Mouse (Mus musculus) forebrain, embryonic 13.5 days (tissue): ENCODE measurements at regions not wholly inside any gene's neighbourhood (a gene's known extent, or its start where the extent isn't known, plus 50 kb on each side); places are given as distances from the start of the nearest gene placed in this dataset.

Experiments used
- ATAC-seq: fragments of 200-750 bp; cut with Nextera tagmentation; 2 replicates; pipeline ENCODE4 v1.8.0; 2017
- H3K27ac ChIP-seq: fragments of 300-500 bp; sonication (generic); 2 replicates; pipeline ENCODE4 v1.5.1; 2015; ENCODE audit warnings: inconsistent platforms, mild to moderate bottlenecking, moderate library complexity
- H3K27me3 ChIP-seq: fragments of 300-500 bp; sonication (generic); 2 replicates; pipeline ENCODE4 v1.6.1; 2015; ENCODE audit warnings: mild to moderate bottlenecking, inconsistent platforms
- H3K36me3 ChIP-seq: fragments of 300-500 bp; sonication (generic); 2 replicates; pipeline ENCODE4 v1.6.1; 2015; ENCODE audit warnings: mild to moderate bottlenecking, inconsistent platforms; ENCODE audit not compliant: poor library complexity, severe bottlenecking
- H3K4me1 ChIP-seq: fragments of 300-500 bp; sonication (generic); 2 replicates; pipeline ENCODE4 v1.6.1; 2015; ENCODE audit warnings: inconsistent platforms
- H3K4me2 ChIP-seq: fragments of 300-500 bp; sonication (generic); 2 replicates; pipeline ENCODE4 v1.6.1; 2015; ENCODE audit warnings: inconsistent platforms, mild to moderate bottlenecking, moderate library complexity
- H3K4me3 ChIP-seq: fragments of 300-500 bp; sonication (generic); 2 replicates; pipeline ENCODE4 v1.5.1; 2015; ENCODE audit warnings: mild to moderate bottlenecking, inconsistent platforms
- H3K9ac ChIP-seq: fragments of 300-500 bp; sonication (generic); 2 replicates; pipeline ENCODE4 v1.6.1; 2015; ENCODE audit warnings: mild to moderate bottlenecking, inconsistent platforms
- H3K9me3 ChIP-seq: fragments of 300-500 bp; sonication (generic); replicated peaks from 2 replicates; pipeline ENCODE4 v1.6.1; 2016; ENCODE audit warnings: inconsistent platforms
- WGBS: fragments of 180-500 bp; shearing (Covaris S2); methylation state at CpG from one replicate; pipeline ENCODE4 v1.1.7; 2015; 5-methylcytosine and 5-hydroxymethylcytosine counted together

DNA sequence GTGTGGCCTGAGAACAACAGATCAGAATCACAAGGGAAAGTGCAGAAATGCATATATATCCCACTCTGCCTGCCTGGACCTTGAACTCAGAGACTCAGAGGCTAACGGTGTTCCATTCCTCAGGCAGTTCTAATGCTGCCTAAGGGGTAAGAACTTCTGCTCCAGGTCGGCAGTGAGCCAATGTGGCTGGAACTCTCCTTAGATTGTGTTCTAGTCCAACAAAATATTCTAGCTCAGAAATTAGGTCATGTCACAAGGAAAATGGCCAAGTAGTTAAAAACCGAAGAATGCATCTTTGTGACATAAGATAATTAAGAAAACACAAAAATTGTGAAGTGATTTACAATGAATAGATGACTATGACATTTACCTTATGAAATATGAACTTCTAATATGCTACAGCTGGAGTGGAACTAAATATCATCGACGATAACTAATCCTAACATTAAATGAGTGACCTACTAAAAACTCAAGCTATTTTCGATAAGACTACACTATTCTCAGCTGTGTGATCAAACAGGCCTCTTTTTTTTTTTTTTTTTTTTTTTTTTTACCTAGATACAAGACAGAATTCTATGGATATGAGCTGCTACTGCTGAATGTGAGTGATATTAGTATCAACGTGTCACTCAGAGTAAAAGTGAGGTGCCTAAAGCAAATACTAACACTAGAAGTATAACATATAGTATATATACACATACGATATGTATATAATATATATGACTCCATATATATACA is 315.1 kb upstream of the Map3k7 start:
- WGBS = 91% methylated on average over 8 of the region's 8 CpGs
- no peak for ATAC-seq
- Histone ChIP-seq H3K27ac (no peak overlapping the region), H3K27me3 (no peaks in the 10 kb centered on the region), H3K4me2 (no peak overlapping the region), H3K4me1 (no peaks in the 10 kb centered on the region), H3K9ac (no peak overlapping the region), H3K4me3 (no peak overlapping the region), H3K9me3 (no peaks in the 10 kb centered on the region), H3K36me3 (no peaks in the 10 kb centered on the region)

DNA sequence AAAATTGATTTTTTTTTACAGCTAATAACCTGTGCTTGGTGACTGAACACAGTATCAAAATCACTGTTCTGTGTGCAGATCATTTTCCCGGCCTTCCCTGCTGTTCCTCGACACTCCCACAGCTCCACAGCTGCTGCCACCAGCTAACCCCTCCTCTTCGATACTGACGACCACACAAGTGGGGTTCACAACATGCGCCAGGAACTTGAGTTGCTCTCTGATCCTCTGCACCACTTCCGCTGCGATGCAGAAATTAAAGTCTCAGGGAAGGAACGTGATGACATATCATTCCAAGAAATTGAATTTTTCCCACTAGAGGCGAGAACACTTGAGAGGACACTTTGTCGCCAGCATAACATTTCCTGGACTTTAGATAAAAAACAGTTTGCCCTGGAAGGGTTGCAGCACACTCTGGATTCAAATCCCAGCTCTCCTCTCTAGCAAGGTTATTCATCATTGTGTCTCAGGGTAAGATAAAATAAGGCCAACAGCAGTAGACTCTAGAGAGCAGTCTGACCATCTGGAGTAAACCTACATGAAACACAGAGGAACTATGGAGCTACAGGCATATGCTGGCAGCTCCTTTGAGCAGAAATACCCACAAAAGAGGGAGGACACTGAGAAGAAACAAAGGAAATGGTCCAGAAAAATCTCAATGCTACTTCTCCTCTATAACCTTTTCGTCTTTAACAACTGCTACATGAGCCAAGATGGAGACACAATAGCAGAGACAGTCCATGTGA is 308.4 kb upstream of the Map3k7 start:
- H3K9ac ChIP-seq = no peak overlapping the region
- no peak overlapping the region for H3K4me2 ChIP-seq
- no peaks in the 10 kb centered on the region for H3K36me3 ChIP-seq
- H3K9me3 ChIP-seq = no peaks in the 10 kb centered on the region
- H3K4me3 ChIP-seq = no peak overlapping the region
- no peaks in the 10 kb centered on the region for H3K27me3 ChIP-seq
- H3K4me1 ChIP-seq = no peaks in the 10 kb centered on the region
- 75% methylated on average over 11 of the region's 11 CpGs for WGBS
- no peak overlapping the region for H3K27ac ChIP-seq
- no peak for ATAC-seq

DNA sequence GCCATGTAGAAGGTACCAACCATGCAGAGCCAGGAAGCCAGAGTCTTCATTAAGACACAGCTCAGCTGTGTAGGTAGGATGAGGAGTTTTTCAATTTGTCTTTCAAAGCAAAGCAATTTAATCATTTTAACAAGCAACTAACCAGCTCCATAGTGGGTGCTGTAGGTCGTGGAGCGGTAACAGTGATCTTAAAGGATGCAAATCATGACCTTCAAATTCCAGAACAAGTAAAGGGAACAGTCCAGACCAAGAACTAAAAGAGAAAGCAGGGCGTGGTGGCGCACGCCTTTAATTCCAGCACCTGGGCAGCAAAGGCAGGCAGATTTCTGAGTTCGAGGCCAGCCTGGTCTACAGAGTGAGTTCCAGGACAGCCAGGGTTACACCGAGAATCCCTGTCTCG is 307.8 kb upstream of the Map3k7 start:
- no peaks in the 10 kb centered on the region for H3K36me3 ChIP-seq

DNA sequence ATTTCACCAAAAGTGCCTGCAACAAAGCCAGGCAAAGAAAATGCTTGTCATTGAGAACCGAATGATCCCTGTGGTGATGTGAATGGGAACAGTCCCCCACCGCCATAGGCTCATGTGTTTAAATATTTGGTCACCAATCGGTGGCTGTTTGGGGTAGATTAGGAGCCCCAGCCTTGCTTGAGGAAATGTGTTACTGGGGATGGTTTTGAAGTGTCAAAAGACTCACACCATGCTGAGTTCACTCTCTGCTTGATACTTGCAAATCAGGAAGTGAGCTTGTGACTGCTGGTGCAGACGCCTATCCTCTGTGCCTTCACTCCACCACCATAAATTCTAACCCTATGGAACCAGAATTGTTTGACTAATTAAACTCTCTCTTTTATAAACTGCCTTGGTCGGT is 305.1 kb upstream of the Map3k7 start:
- no peaks in the 10 kb centered on the region for H3K4me1 ChIP-seq
- H3K9me3 ChIP-seq = no peaks in the 10 kb centered on the region
- no peaks in the 10 kb centered on the region for H3K27me3 ChIP-seq
- no peaks in the 10 kb centered on the region for H3K36me3 ChIP-seq
- no peak overlapping the region for H3K27ac ChIP-seq
- WGBS = 56% methylated on average over 5 of the region's 5 CpGs
- ATAC-seq = no peak
- H3K4me2 ChIP-seq = no peak overlapping the region
- H3K4me3 ChIP-seq = no peak overlapping the region
- H3K9ac ChIP-seq = no peak overlapping the region

More for the DNA sequence above, 307.8 kb upstream of the Map3k7 start:
- Histone ChIP-seq H3K27ac (no peak overlapping the region), H3K4me3 (no peak overlapping the region), H3K4me2 (no peak overlapping the region), H3K27me3 (no peaks in the 10 kb centered on the region), H3K4me1 (no peaks in the 10 kb centered on the region), H3K9ac (no peak overlapping the region), H3K9me3 (no peaks in the 10 kb centered on the region)
- WGBS = 93% methylated on average over 8 of the region's 8 CpGs
- ATAC-seq = no peak

DNA sequence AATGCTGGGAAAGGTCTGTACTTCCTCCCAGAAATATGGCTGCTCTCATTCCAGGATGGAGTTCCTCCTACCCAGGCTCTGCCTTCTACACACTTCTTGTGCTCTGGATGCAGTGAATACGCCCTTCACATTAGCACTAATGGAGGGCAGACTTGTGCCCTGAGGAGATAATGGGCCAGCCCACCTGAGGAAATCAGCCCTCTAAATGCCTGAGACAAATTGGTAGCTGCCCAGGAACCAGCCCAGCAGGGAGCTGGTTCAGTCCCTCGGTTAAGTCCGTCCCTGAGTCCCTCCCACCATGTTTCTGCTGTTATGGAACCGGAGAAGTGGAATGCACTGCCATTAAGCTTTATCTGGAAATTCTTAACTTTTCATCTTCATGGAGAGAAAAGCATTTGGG is 303.0 kb upstream of the Map3k7 start:
- Histone ChIP-seq H3K9ac (no peak overlapping the region), H3K4me2 (no peak overlapping the region), H3K9me3 (no peaks in the 10 kb centered on the region), H3K4me1 (no peaks in the 10 kb centered on the region), H3K27ac (no peak overlapping the region), H3K27me3 (no peaks in the 10 kb centered on the region), H3K4me3 (no peak overlapping the region), H3K36me3 (no peaks in the 10 kb centered on the region)
- WGBS = 27% methylated on average over 4 of the region's 4 CpGs
- ATAC-seq = no peak

DNA sequence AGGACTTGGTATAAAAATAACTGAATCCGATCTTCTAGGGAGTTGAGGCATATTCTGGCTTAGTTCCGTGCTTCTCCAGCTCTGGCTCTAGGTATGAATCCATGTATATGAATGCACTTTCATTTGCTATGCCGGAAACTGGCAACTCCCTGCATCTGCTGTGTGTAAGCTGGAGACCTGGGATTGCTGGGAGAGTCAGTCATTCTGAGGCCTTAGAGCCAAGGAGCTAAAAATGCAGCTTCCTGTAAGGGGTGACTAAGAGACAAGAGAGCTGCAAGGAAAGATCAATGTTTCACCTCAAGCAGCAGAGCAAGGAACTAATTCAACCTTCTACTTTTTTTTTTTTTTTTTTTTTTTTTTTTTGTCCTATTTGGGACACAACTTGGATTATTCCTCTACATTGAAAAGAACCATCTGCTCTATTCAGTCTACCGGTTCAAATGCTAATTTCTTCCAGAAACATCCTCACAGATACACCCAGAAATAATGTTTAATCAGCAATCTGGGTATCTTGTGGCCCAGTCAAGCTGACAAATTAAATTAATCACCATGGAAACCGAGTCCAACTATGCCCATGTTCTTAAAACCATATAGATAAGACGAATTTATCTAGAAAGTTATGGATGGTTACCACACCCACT is 292.2 kb upstream of the Map3k7 start:
- Histone ChIP-seq H3K9me3 (no peaks in the 10 kb centered on the region), H3K36me3 (no peaks in the 10 kb centered on the region), H3K4me3 (no peak overlapping the region), H3K4me1 (peaks cover 17% of the 10 kb centered on the region), H3K9ac (no peak overlapping the region), H3K4me2 (no peak overlapping the region), H3K27me3 (no peaks in the 10 kb centered on the region), H3K27ac (peak overlapping the region; percentile 68)
- WGBS = 39% methylated on average over 6 of the region's 6 CpGs
- peak; percentile 91 for ATAC-seq

DNA sequence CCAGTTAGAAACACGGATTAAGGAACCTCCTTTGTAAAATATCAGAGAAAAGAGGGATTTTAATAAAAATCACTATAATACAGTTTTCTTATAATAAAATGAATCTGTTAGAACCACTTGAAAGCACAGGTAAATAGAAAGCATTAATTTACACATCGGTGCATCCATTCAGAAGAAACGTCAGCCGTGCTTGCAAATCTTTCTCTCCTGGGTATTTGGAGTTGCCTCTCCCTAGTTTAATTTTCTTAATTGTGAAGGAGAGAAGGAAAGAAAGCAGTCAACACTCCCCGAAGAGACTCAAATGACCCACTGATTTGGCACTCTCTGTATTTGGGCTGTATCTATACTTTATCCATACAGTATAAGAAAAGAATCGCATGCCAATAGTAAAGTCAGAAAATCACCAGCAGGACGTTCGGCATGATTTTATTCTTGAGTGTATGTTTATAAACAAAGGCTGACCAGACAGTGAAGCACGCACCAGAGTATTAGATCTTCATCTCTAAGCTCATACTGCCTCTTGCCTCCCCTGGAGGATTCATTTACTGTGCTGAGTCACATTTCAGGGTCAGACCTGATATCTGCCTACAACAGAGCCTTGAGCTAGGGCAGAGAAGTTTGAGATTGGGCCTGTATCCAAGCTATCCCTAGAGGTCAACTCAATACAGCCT is 291.6 kb upstream of the Map3k7 start:
- H3K9ac ChIP-seq = no peak overlapping the region
- no peaks in the 10 kb centered on the region for H3K27me3 ChIP-seq
- peak overlapping the region; percentile 52 for H3K27ac ChIP-seq
- H3K4me1 ChIP-seq = peaks cover 17% of the 10 kb centered on the region
- no peak overlapping the region for H3K4me3 ChIP-seq
- H3K36me3 ChIP-seq = no peaks in the 10 kb centered on the region
- no peaks in the 10 kb centered on the region for H3K9me3 ChIP-seq
- WGBS = 38% methylated on average over 9 of the region's 9 CpGs
- ATAC-seq = peak; percentile 57
- no peak overlapping the region for H3K4me2 ChIP-seq

DNA sequence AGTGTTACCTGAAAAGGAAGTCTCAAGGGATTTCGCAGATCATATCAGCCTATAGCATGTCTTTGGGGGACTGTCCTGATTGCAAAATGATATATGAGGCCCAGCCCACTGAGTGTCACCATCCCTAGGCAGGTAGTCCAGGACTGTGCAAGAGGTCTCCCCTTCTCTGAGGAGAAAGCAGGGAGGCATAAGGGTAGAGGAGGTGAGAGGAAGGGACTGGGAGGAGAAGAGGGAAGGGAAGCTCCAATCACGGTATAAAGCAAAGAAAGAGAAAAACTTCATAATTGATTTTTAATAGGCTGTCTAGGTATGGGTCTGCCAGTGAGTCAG is 291.1 kb upstream of the Map3k7 start:
- 85% methylated on average over 2 of the region's 2 CpGs for WGBS
- Histone ChIP-seq H3K4me1 (peaks cover 17% of the 10 kb centered on the region), H3K4me3 (no peak overlapping the region), H3K9ac (no peak overlapping the region), H3K4me2 (no peak overlapping the region), H3K27me3 (no peaks in the 10 kb centered on the region), H3K27ac (peak overlapping the region; percentile 52; the same call in 1 of the 2 replicates), H3K36me3 (no peaks in the 10 kb centered on the region), H3K9me3 (no peaks in the 10 kb centered on the region)
- ATAC-seq = no peak; the same call in 1 of the 2 replicates

DNA sequence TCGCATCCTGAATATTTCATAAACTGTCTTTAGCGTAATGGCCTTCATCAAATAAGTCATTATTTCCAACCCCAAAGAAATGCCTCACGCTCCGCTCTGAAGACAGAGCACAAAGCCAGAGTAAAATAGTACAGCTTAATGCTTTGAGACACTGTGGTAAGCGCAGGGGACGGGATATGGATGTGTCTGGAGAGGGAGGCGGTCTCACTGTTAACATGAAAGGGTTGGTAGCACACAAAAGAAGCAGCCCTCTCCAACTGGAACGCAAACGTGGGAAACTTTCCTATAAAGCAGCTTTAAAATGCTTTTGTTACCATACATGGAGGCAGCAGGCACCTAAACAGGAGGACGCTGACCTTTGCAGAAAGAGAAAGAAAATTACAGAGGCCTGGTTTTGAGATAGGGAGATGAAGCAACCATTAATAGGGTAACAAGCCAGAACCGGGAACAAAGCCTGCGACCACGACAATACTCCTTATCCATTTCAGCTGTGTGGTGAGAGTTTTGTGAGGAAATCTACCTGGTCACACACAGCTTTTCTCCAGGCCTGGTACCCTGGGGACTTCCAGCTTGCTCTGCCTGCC is 284.8 kb upstream of the Map3k7 start:
- no peaks in the 10 kb centered on the region for H3K36me3 ChIP-seq
- peak; percentile 80 for ATAC-seq
- no peak overlapping the region for H3K4me2 ChIP-seq
- no peak overlapping the region for H3K9ac ChIP-seq
- H3K27ac ChIP-seq = no peak overlapping the region
- WGBS = 26% methylated on average over 13 of the region's 13 CpGs
- no peak overlapping the region for H3K4me3 ChIP-seq
- H3K4me1 ChIP-seq = 0 out of 2 replicates have a peak, but pooled peaks cover 6% of the 10 kb centered on the region
- no peaks in the 10 kb centered on the region for H3K9me3 ChIP-seq
- no peaks in the 10 kb centered on the region for H3K27me3 ChIP-seq

DNA sequence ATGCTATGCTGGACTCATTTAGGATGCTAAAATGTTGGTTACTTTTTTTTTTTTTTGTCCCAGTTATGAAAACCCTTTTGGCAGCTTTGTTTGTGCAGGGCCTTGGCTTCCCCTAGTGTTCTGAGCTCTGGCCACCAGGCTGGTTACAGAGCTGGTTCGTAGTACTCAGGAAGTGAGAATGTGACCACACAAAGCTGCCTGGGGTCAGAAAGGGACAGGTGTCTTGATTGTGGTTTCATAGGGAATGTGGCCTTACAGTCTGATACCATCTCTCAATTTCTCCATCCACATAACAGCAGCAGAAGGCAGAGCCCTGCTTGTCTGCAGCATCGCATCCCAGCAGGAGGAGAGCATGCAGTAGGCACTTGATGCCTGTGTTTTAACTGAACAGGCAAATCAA is 282.9 kb upstream of the Map3k7 start:
- Histone ChIP-seq H3K4me3 (no peak overlapping the region), H3K4me1 (0 out of 2 replicates have a peak, but pooled peaks cover 6% of the 10 kb centered on the region), H3K27me3 (no peaks in the 10 kb centered on the region), H3K27ac (no peak overlapping the region), H3K9ac (no peak overlapping the region), H3K36me3 (no peaks in the 10 kb centered on the region), H3K9me3 (no peaks in the 10 kb centered on the region), H3K4me2 (no peak overlapping the region)
- WGBS = 89% methylated on average over 2 of the region's 2 CpGs
- ATAC-seq = no peak

DNA sequence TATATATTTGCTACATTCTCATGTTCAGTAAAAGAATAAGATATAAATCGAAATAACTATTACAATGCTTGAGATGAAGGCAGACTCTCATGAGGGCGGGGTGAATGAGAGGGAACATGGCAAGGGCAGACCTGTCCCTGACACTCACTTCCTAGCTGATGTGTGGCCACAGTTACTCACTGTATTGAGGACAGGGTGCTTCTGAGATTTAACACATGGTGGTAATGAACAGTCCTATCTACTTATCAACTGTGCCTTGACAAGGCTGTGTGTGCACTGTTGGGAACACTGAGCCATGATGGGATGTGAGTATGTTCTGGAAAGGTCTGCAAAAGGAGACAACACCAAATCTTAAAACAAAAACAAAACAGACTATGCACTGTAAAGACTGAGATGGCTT is 274.8 kb upstream of the Map3k7 start:
- Histone ChIP-seq H3K4me3 (no peak overlapping the region), H3K36me3 (no peaks in the 10 kb centered on the region), H3K4me2 (no peak overlapping the region), H3K4me1 (no peaks in the 10 kb centered on the region), H3K27me3 (no peaks in the 10 kb centered on the region), H3K9ac (no peak overlapping the region), H3K9me3 (no peaks in the 10 kb centered on the region), H3K27ac (no peak overlapping the region)
- no peak for ATAC-seq
- WGBS = 98% methylated on average over 2 of the region's 2 CpGs
